Mouse (Mus musculus): ENCODE data around the gene 5730522E02Rik. TPM values are rescaled to one million over a fixed set of nuclear protein-coding genes. Genes with fewer than 3 reads are reported as not detected.

Gene 5730522E02Rik
- polyA plus RNA-seq, 1 experiment = not detected

GRCm38 (mm10) chr11:25978736-25979276 lies 231.8 kb downstream of the 5730522E02Rik start:
- TF ChIP-seq CTCF (IDR thresholded peaks at IDR 0.05; ENCODE audit: low read depth, low read length) = no peak
- no peak for TF ChIP-seq POLR2A (IDR thresholded peaks at IDR 0.05; ENCODE audit: borderline replicate concordance, low read depth, low read length)
- Histone ChIP-seq H3K4me3 (ENCODE audit: insufficient read depth, low read length) (no peak overlapping the region), H3K27ac (ENCODE audit: insufficient read depth, low read depth, low read length) (no peak overlapping the region), H3K4me1 (ENCODE audit: control insufficient read depth, insufficient read depth, low read length) (no peaks in the 10 kb centered on the region)

- H3K4me1 ChIP-seq (ENCODE audit: control insufficient read depth, insufficient read depth, low read length) = no peaks in the 10 kb centered on the region
- TF ChIP-seq CTCF (IDR thresholded peaks at IDR 0.05; ENCODE audit: low read depth, low read length) (no peak), POLR2A (IDR thresholded peaks at IDR 0.05; ENCODE audit: borderline replicate concordance, low read depth, low read length) (no peak)
- no peak overlapping the region for H3K27ac ChIP-seq (ENCODE audit: insufficient read depth, low read depth, low read length)
- H3K4me3 ChIP-seq (ENCODE audit: insufficient read depth, low read length) = no peak overlapping the region
These were observed 269.1 kb downstream of the 5730522E02Rik start for GRCm38 (mm10) chr11:25941504-25941903.

GRCm38 (mm10) chr11:25940716-25941294 lies 269.8 kb downstream of the 5730522E02Rik start:
- no peak overlapping the region for H3K27ac ChIP-seq (ENCODE audit: insufficient read depth, low read depth, low read length)
- H3K4me1 ChIP-seq (ENCODE audit: control insufficient read depth, insufficient read depth, low read length) = no peaks in the 10 kb centered on the region
- TF ChIP-seq POLR2A (IDR thresholded peaks at IDR 0.05; ENCODE audit: borderline replicate concordance, low read depth, low read length) (no peak), CTCF (IDR thresholded peaks at IDR 0.05; ENCODE audit: low read depth, low read length) (no peak)
- H3K4me3 ChIP-seq (ENCODE audit: insufficient read depth, low read length) = no peak overlapping the region

GRCm38 (mm10) chr11:25926267-25926666 lies 284.3 kb downstream of the 5730522E02Rik start:
- H3K4me1 ChIP-seq (ENCODE audit: control insufficient read depth, insufficient read depth, low read length) = no peaks in the 10 kb centered on the region
- no peak for TF ChIP-seq CTCF (IDR thresholded peaks at IDR 0.05; ENCODE audit: low read depth, low read length)
- no peak for TF ChIP-seq POLR2A (IDR thresholded peaks at IDR 0.05; ENCODE audit: borderline replicate concordance, low read depth, low read length)
- no peak overlapping the region for H3K4me3 ChIP-seq (ENCODE audit: insufficient read depth, low read length)
- no peak overlapping the region for H3K27ac ChIP-seq (ENCODE audit: insufficient read depth, low read depth, low read length)

GRCm38 (mm10) chr11:25902321-25902720 lies 308.2 kb downstream of the 5730522E02Rik start:
- Histone ChIP-seq H3K4me3 (ENCODE audit: insufficient read depth, low read length) (no peak overlapping the region), H3K27ac (ENCODE audit: insufficient read depth, low read depth, low read length) (no peak overlapping the region)
- TF ChIP-seq CTCF (IDR thresholded peaks at IDR 0.05; ENCODE audit: low read depth, low read length) = no peak
- no peak for TF ChIP-seq POLR2A (IDR thresholded peaks at IDR 0.05; ENCODE audit: borderline replicate concordance, low read depth, low read length)

GRCm38 (mm10) chr11:25901666-25902065 lies 308.9 kb downstream of the 5730522E02Rik start:
- no peaks in the 10 kb centered on the region for H3K4me1 ChIP-seq (ENCODE audit: control insufficient read depth, insufficient read depth, low read length)
- H3K27ac ChIP-seq (ENCODE audit: insufficient read depth, low read depth, low read length) = no peak overlapping the region
- TF ChIP-seq CTCF (IDR thresholded peaks at IDR 0.05; ENCODE audit: low read depth, low read length) (no peak), POLR2A (IDR thresholded peaks at IDR 0.05; ENCODE audit: borderline replicate concordance, low read depth, low read length) (no peak)
- H3K4me3 ChIP-seq (ENCODE audit: insufficient read depth, low read length) = no peak overlapping the region

More at GRCm38 (mm10) chr11:25902321-25902720, 308.2 kb downstream of the 5730522E02Rik start:
- no peaks in the 10 kb centered on the region for H3K4me1 ChIP-seq (ENCODE audit: control insufficient read depth, insufficient read depth, low read length)

GRCm38 (mm10) chr11:25893906-25894305 lies 316.7 kb downstream of the 5730522E02Rik start:
- TF ChIP-seq CTCF (IDR thresholded peaks at IDR 0.05; ENCODE audit: low read depth, low read length) (no peak), POLR2A (IDR thresholded peaks at IDR 0.05; ENCODE audit: borderline replicate concordance, low read depth, low read length) (no peak)
- Histone ChIP-seq H3K27ac (ENCODE audit: insufficient read depth, low read depth, low read length) (no peak overlapping the region), H3K4me1 (ENCODE audit: control insufficient read depth, insufficient read depth, low read length) (no peaks in the 10 kb centered on the region), H3K4me3 (ENCODE audit: insufficient read depth, low read length) (no peak overlapping the region)

GRCm38 (mm10) chr11:25872983-25873382 lies 337.6 kb downstream of the 5730522E02Rik start:
- H3K27ac ChIP-seq (ENCODE audit: insufficient read depth, low read depth, low read length) = no peak overlapping the region
- H3K4me1 ChIP-seq (ENCODE audit: control insufficient read depth, insufficient read depth, low read length) = no peaks in the 10 kb centered on the region
- H3K4me3 ChIP-seq (ENCODE audit: insufficient read depth, low read length) = no peak overlapping the region
- TF ChIP-seq CTCF (IDR thresholded peaks at IDR 0.05; ENCODE audit: low read depth, low read length) = no peak
- TF ChIP-seq POLR2A (IDR thresholded peaks at IDR 0.05; ENCODE audit: borderline replicate concordance, low read depth, low read length) = no peak

GRCm38 (mm10) chr11:25872317-25872716 lies 338.2 kb downstream of the 5730522E02Rik start:
- Histone ChIP-seq H3K27ac (ENCODE audit: insufficient read depth, low read depth, low read length) (no peak overlapping the region), H3K4me3 (ENCODE audit: insufficient read depth, low read length) (no peak overlapping the region), H3K4me1 (ENCODE audit: control insufficient read depth, insufficient read depth, low read length) (no peaks in the 10 kb centered on the region)
- TF ChIP-seq POLR2A (IDR thresholded peaks at IDR 0.05; ENCODE audit: borderline replicate concordance, low read depth, low read length) (no peak), CTCF (IDR thresholded peaks at IDR 0.05; ENCODE audit: low read depth, low read length) (no peak)

- no peaks in the 10 kb centered on the region for H3K4me1 ChIP-seq (ENCODE audit: control insufficient read depth, insufficient read depth, low read length)
- H3K4me3 ChIP-seq (ENCODE audit: insufficient read depth, low read length) = no peak overlapping the region
- no peak overlapping the region for H3K27ac ChIP-seq (ENCODE audit: insufficient read depth, low read depth, low read length)
- no peak for TF ChIP-seq POLR2A (IDR thresholded peaks at IDR 0.05; ENCODE audit: borderline replicate concordance, low read depth, low read length)
- no peak for TF ChIP-seq CTCF (IDR thresholded peaks at IDR 0.05; ENCODE audit: low read depth, low read length)
These were observed 344.3 kb downstream of the 5730522E02Rik start for GRCm38 (mm10) chr11:25866292-25866691.
